Mouse (Mus musculus) brain, embryonic 14.5 days (tissue): ENCODE data around the gene Pprc1. TPM values are rescaled to one million over a fixed set of nuclear protein-coding genes. Genes with fewer than 3 reads are reported as not detected.

ENCODE experiments used
- DNase-seq: peaks from one replicate; pipeline ENCODE4 v3.0.0-alpha.2; 2011; ENCODE audit warnings: low read depth
- CTCF ChIP-seq: fragments of 200-500 bp; IDR thresholded peaks from 2 replicates; pipeline ENCODE4 v1.5.1; 2012; ENCODE audit warnings: inconsistent platforms, mild to moderate bottlenecking, moderate library complexity, borderline replicate concordance; ENCODE audit not compliant: insufficient read depth, insufficient read length; ENCODE audit errors: extremely low read depth
- POLR2A ChIP-seq: fragments of 200-500 bp; IDR thresholded peaks from 2 replicates; pipeline ENCODE4 v1.6.1; 2012; ENCODE audit warnings: mild to moderate bottlenecking, inconsistent platforms, borderline replicate concordance; ENCODE audit not compliant: poor library complexity, insufficient read depth, insufficient read length, severe bottlenecking; ENCODE audit errors: extremely low read depth
- polyA plus RNA-seq: library from polyadenylated mRNA; depleted of rRNA; stranded (reverse); fragments of >200 nt; gene quantifications from 2 replicates; pipeline ENCODE4 v1.2.3, GENCODE M21; 2012

Pprc1 gene
- polyA plus RNA-seq, 1 experiment, result 30.1 TPM

GRCm38 (mm10) chr19:46047426-46047825, 2.7 kb downstream of the Pprc1 start:
- TF ChIP-seq CTCF, result no peak
- DNase-seq, result no peak

DNA sequence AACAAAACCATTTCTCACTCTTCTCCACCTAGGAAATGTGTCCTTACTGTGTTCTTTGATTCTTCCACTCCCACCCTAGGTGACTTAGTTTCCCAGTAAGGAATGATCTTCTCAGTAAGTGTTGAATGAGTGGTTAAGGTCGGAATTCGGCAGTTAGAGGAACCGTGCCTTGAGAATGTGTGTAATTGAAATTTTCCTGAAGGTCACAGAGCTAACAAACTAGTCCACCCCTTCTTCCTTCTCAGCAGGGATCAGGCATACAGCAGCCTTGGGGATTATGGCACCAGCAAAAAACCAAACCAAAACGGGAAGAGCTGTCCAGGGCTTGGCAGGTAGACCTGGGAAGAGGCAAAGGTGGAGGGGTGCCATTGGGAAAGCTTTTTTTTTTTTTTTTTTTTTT, 4.4 kb downstream of the Pprc1 start:
- TF ChIP-seq POLR2A (no peak), CTCF (no peak)
- no peak for DNase-seq

GRCm38 (mm10) chr19:46050462-46050861, 5.8 kb downstream of the Pprc1 start:
- no peak for DNase-seq
- no peak for TF ChIP-seq CTCF
- no peak for TF ChIP-seq POLR2A

- no peak for TF ChIP-seq POLR2A
- peak; percentile 54; the same call in 1 of the 2 replicates for TF ChIP-seq CTCF
- DNase-seq, result no peak
These were observed 11.2 kb downstream of the Pprc1 start for GRCm38 (mm10) chr19:46055752-46056387.

DNA sequence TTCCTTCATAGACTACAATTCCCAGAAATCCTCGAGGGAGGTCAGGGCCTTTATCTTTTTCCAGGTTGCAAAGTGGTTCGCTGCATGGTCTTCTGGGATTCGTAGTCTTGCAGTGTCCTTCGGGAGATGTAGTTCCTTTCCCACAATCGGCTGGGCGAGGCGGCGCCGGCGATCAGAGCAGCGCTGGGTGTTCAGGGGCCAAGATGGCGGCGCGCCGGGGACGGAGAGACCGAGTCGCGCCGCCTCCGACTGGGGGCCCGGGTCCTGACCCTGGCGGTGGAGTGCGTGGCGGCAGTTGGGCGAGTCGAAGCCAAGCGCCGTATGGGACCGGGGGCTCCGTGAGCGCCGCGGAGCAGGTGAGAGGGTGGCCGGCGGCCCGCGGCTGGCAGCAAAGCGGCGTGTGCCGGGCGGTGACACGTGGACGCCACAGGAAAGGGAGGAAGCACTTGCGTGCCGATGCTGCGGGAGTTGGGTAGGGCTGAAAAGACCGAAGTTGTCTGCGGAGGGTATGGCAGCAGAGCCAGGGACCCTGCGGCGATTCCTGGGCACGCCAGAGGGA, 11.8 kb downstream of the Pprc1 start:
- DNase-seq, result peak; percentile 99
- peak; percentile 78 for TF ChIP-seq POLR2A
- TF ChIP-seq CTCF, result no peak

DNA sequence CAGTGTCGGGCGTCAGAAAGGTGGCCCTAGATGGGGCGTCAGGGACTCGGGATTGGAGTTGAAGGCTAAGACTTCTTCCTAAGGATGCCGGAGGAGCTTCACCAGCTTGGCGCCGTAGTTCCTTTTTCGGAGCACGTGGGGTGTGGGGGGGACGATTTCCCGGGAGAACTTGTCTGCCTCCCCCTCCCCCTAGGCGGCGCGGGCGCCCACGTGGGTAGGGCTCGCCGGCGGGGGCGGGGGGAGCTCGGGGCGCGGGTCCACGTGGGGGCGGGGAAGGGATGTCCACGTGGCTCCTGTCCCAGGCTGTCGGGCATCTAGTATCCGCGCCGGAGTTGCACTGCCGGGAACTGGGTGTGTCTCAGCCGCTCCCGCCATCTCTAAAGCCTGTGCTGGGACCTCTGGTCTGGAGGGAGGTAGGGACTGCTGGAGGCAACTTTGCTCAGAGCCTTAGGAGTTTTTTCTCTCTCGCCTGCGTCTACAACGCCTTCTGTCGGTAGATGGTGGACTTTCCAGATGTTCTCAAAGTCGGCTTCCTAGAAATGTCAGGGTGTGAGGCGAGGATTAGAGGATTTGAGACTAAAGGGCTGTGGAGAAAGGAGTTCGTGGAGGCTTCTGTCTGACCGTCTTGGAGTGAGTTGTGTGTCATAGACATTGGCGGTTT, 12.4 kb downstream of the Pprc1 start:
- TF ChIP-seq CTCF (peak; percentile 26; the same call in 1 of the 2 replicates), POLR2A (no peak)
- peak; percentile 81 for DNase-seq

- no peak for TF ChIP-seq POLR2A
- TF ChIP-seq CTCF, result no peak
- no peak for DNase-seq
These were observed 13.8 kb downstream of the Pprc1 start for GRCm38 (mm10) chr19:46058466-46058865.

DNA sequence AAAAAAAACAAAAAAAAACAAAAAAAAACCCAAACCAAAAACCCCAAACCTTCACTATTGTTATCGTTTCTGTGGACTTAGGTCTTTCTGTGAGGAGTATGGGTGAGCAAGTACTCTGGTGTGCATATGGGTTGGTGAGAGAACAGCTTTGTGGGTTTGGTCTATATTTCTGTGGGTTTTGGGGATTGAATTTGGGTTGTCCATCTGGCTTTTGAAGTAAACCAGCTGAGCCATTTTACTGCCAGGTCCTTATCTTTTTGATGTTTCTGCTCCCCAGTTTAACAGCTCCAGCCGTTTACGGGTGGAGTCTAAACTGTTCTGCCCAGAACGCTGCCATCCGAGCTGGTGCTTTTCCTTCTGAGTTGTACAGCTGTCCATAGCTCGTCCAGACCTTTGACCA, 16.2 kb downstream of the Pprc1 start:
- no peak for DNase-seq
- TF ChIP-seq CTCF, result no peak

DNA sequence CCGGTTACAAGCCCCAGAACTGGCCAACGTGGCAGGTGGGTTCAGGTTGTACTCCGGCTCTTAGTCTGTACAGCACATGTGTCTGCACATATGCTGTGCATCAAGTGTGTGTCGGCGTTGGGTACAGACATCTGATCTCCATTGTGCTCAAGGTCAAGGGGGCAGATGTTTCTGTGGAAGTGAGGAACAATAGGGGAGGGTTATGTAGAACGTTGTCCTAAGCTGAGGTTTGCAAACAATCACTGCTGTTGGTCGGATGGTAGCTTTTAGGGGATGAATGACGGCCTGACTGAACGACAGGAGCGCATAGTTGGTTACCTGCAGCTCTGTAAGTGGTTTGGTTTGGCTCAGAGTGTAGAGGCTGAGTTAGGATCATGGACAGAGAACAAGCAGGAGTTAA, 23.4 kb downstream of the Pprc1 start:
- TF ChIP-seq POLR2A, result no peak
- TF ChIP-seq CTCF, result no peak
- no peak for DNase-seq

GRCm38 (mm10) chr19:46073285-46073684, 28.6 kb downstream of the Pprc1 start:
- TF ChIP-seq POLR2A, result no peak
- no peak for TF ChIP-seq CTCF
- DNase-seq, result no peak

DNA sequence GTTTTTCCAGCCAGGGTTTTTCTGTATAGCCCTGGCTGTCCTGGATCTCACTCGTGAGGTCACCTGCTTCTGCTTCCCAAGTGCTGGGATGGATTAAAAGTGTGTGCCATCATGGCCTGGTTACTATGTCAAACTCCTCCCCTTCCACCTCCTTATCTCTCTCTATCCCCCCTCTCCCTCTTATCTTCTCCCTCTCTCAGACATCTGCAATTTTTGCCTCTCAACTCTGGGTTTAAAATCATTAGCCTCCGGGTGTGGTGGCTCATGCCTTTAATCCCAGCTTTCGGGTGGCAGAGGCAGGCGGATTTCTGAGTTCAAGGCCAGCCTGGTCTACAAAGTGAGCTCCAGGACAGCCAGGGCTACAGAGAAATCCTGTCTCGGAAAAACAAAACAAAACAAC, 29.6 kb downstream of the Pprc1 start:
- no peak for TF ChIP-seq CTCF
- no peak for TF ChIP-seq POLR2A

DNA sequence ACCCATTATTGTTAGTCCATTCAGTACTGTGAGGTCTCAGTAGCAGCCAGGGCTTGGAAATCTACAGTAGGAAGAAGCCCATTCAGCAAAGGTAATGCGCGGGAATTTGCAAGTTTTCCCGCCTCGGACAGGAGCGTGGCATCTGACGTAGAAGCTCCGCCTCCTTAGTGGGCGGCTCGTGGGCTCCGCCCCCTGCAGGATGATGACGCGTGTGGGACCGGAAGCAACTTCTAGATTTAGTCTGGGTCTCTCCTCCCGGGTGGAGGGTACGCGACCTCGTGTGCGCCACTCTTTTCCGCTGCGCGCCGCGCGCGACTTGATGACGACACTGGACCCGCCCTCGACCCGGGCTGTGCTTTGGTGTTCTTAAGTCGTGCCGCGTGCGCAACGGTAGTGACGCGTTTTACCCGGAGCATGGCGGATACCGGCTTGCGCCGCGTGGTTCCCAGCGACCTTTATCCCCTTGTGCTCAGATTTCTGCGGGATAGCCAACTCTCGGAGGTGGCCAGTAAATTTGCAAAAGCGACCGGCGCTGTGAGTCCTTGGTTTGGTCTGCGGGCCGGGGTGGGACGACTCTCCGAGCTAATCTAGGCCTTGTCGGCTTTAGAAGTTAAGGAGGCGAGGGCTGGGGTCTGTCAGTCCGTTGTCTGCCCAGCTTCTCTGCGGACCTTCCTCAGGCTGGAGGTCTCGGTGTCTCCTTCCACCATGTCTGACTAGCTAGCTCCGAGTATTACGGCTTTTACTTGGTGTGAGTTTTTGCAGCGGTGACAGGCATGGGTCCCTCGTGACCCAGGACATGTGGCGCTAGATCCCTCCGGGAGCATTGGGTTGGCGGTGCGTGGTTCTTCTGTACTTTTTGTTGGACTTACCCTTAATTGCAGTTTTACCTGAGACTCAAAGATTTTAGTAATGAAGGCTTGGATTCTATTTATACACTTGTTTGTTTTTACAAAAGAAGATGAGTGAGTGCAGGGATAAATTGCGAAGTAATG, 31.2 kb downstream of the Pprc1 start, which contains the start of gene Nolc1:
Gene Nolc1, plus strand, starts transcription at position 248 of the 992 bp plus-strand sequence.
- TF ChIP-seq POLR2A (peak; percentile 23; the same call in 1 of the 2 replicates), CTCF (no peak)
- DNase-seq, result peak; percentile 100

More for the DNA sequence above, 29.6 kb downstream of the Pprc1 start:
- no peak for DNase-seq
